Mouse (Mus musculus) liver (tissue): Measurements from ENCODE around the gene Prl.
"Not testable (repeated sequence)": the region's sequence is repeated elsewhere in the genome, so short reads cannot be mapped to it uniquely, and the experiment has no call there.

Experiments used
- DNase-seq: peaks from one replicate; pipeline ENCODE4 v3.0.0-alpha.2; 2020; ENCODE audit warnings: mixed read lengths

Prl gene

DNA sequence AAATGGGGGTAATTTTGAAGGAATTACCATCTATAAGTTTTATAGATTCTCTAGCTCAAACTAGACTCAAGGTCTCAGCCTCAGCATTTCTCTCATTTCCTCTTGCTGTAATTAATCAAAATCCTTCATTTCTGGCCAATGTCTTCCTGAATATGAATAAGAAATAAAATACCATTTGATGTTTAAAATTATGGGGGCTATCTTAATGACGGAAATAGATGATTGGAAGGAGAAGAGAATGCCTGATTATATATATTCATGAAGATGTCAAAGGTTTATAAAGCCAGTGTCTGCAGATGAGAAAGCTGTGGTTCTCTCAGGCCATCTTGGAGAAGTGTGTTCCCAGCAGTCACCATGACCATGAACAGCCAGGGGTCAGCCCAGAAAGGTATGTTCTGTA is at the start of gene Prl:
TSS of gene Prl (plus strand) at position 301 of the 400 bp plus-strand sequence.
- DNase-seq = no peak

DNA sequence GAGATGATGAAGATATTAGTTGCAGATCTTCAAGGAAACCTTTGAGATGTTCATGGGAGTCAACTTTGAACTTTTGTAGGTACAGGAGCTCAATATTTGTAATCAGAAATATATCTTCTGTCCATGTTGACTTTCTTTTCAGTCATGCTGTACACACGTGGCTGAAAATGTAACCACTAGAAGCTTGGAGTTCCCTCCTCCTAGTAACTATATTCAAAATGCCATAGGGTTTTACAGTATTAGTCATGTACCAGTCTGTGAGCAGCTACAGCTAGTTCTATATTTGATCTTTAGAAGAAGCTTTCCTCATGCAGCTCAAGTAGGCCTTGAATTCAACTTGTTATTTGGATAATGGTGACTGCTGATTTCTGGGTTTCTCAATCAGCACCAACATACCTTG is 30.8 kb upstream of the Prl start:
- no peak for DNase-seq

DNA sequence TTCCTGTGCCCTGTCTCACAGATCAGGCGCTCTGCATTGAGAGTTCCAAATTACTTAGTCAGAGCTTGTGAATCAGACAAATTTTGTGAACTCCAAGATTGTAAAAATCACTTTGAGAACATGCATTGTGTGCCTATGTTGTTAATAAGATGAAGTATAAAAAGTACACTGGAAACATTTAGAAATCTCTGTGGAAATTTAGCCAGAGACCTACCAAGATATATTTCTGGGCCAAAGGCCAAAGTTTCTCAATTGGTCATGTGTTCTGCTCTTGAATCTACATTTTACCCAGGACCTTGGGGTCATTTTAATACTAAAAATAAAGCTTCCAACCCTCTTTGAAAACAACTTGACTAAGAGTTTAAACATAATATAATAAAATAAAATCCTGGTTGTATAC is 30.0 kb upstream of the Prl start:
- no peak for DNase-seq

DNA sequence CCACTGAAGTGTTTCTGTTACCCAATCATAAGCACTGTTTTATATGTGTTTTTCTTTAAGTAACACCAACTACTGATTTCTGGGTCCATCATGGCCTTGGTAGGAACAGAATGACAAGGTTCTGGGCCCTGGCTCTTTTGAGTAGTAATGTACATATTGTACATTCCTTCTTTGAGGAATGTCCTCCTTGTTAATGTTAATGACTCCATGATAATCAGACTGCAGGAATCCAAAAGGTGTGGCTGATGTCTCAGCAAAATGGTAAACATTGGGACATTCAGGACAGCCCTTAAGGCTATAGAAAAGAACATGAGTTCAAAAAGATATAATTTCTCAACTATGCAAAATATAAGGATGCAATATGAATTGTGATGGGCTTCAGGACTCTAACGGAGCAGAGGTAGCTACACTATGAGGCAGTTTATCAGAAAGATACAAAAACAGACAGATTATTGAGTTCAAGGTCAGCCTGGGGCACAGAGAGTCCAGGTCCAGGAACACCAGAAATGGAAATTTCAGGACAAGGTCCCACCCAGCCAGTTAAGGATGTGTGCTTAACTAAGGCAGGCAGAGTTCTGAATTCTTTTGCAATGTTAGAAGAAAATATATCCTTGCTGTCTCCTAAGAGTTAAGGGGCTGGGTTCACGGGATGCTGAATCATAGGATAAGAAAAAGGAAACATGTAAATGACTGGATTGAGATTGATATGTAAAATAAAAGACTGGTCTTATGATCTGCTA is 28.7 kb upstream of the Prl start:
- DNase-seq = no peak

DNA sequence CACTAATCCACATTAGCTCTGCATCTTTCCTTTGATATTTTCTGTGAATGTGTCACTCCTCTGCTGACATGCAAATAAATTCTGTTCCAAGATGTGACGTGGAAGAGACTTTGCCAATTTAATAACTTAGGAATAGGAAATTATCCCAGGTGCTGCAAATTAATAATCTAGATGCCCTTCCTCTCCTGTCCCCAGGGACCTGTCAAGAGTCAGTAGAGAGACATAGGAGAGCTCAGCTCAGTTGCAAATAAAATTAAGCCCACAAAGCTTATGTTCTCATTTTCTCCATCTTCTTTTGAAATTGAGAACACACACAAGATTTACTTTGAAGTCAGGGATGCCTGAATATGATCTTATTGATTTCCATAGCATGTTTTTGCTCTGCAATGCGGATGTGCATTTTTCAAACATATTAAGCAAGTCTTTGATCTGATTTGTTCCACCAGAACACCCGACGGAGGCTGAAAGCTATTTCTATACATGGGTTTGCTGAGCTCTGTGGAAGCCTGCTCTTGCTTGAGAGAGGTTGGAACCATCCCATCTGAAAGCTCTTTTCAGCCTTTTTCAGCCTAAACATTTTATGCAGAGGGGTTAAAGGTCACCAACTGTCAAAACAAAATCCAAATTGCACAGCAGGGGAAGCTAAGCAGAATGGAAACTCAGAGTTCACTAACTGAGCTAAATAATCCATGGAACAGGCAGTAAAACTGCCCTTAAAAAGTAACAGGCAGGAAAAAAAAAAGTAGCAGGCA is 26.1 kb upstream of the Prl start:
- no peak for DNase-seq

DNA sequence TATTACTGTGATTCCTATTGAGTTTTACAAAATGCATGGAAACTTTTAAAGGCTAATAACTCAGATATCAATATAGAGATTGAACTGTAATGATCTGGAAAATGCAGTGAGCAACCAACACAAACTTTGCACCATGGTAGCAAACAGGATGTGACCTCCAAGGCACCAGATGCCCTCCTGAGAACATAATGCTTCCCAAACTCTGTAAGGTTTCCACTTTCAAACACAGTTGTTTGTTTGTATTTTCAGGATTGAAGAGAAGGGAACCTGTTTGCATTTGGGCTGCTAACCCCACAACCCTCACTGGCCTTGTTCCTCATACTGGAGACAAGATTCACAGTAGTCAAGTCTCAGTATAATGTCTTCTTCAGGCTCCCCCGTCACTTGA is 25.5 kb upstream of the Prl start:
- no peak for DNase-seq

DNA sequence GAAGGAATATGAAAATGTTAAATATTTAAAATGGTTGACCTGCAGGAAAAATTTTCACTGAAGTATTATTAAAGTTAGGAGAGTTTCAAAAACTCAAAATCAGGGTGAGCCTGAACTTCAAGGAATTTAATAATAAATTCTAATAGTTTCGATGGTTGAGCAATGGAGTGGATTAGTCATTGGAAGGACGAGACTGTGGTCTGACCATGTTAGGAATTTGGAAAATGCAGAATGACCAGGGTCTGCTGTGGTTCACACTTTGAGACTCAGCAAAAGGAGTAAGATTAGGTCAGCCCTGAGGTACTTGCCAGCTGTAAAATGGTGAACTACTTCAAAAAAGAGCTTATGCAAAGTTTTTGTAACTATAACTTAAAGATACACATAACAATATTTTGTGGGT is 24.4 kb upstream of the Prl start:
- DNase-seq = no peak

DNA sequence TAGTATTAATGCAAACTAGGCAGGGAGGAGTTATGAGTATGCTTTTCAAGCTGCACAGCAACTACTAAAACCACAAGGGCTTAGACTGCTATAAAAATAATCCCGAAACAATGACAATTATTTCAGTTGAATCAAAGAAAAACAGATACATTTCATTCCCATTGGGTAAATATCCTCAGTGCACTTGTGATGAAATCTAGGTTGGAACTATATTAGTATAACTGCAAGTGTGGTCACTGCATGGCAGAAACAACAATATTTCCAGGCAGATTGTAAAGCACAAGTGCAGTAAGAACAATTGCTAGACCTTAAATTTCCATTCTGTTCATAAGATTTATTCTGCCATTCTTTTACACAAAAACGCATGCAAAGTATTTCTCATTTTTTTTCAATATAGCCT is 15.2 kb upstream of the Prl start:
- no peak for DNase-seq

DNA sequence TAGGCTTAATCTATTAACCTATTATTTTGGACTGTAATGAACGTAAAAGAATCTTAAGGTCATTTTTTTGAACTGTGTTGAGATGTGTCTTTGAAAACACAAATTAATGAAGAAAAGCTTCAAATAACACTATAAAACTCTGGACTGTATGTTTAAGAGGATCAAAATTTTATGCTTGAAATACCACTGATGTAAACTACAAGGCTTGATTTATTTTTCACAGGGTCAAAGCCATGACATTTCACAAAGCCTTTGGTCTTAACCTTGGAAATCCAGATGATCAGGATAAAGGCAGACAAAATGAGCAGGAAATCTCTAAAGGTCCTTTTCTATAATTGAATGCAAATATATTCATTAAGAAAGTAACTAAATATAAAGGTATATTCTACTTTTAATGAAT is 14.0 kb upstream of the Prl start:
- DNase-seq = no peak

DNA sequence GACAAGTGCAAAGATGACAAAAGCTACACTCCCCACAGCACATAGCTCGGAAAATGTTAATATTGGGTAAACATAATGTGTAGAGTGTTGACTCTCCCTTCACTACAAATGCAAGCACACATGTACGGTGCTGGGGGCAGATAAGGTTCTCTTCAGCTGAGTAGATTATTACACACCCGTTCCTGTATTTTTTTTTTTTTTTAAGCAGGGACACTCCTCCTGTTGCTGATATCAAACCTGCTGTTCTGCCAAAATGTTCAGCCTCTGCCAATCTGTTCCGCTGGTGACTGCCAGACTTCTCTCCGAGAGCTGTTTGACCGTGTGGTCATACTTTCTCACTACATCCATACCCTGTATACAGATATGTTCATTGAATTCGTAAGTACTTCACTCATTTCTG is 1.8 kb downstream of the Prl start:
- no peak for DNase-seq

DNA sequence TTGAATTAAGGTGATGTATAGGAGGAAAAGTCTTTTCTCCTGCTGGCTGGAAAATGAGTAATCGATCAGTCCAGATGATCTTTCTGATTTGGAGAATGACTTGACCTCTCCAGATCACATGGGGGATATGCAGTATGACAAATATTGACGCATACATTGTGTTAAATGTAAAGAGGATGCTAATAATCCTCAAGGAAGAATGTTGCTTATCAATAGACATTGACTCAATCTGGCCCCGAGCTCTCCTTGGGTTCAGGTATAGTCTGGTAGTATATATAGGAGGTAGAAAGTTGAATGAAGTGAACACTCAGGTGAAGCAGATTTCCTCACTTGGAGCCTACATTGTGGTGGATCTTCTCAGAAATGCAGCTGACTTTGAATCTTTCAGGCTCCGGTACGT is 36.5 kb downstream of the Prl start, which contains the start of gene Prl3d1:
TSS of gene Prl3d1 (plus strand) at position 301 of the 400 bp plus-strand sequence.
- not testable (repeated sequence) for DNase-seq
